Mouse (Mus musculus) lung, adult 2 months (tissue): Measurements from ENCODE around the gene 1600002K03Rik. TPM values are rescaled to one million over a fixed set of nuclear protein-coding genes. Genes with fewer than 3 reads are reported as not detected.

Experiments
- DNase-seq: peaks from one replicate; pipeline ENCODE4 v3.0.0; 2022
- H3K4me1 ChIP-seq: fragments of 200-500 bp; 2 replicates; pipeline ENCODE4 v1.6.1; 2011; ENCODE audit warnings: low read length; ENCODE audit not compliant: control insufficient read depth, insufficient read depth
- H3K4me3 ChIP-seq: fragments of 200-500 bp; replicated peaks from 2 replicates; pipeline ENCODE3; 2011; ENCODE audit warnings: low read depth, mild to moderate bottlenecking, control low read depth, low read length; ENCODE audit errors: extremely low read depth
- CTCF ChIP-seq: fragments of 200-500 bp; IDR thresholded peaks from 2 replicates; pipeline ENCODE4 v1.5.1; 2011; ENCODE audit warnings: mild to moderate bottlenecking, low read length, control low read depth; ENCODE audit not compliant: insufficient read depth
- POLR2A ChIP-seq: fragments of 200-500 bp; IDR thresholded peaks from 2 replicates; pipeline ENCODE4 v1.6.1; 2011; ENCODE audit warnings: low read depth, mild to moderate bottlenecking, control low read depth, low read length, borderline replicate concordance; ENCODE audit errors: extremely low read depth
- WGBS: fragments of 180-500 bp; shearing (Covaris S2); methylation state at CpG from one replicate; pipeline ENCODE4 v1.1.7; 2018; 5-methylcytosine and 5-hydroxymethylcytosine counted together
- polyA plus RNA-seq: library from polyadenylated mRNA; depleted of rRNA; stranded (reverse); fragments of >200 nt; gene quantifications from 2 replicates; pipeline ENCODE4 v1.2.3, GENCODE M21; 2012

Gene 1600002K03Rik
- polyA plus RNA-seq, 1 experiment, result 11.2 TPM

GRCm38 (mm10) chr10:80147719-80148601, 24.8 kb upstream of the 1600002K03Rik start, which contains the start of gene Midn:
Gene Midn (plus strand): TSS chr10:80148272.
- DNase-seq, result peak; percentile 88
- H3K4me3 ChIP-seq, result peak within 1 kb of the TSS; percentile 90
- peaks cover 20% of the 10 kb centered on the region for H3K4me1 ChIP-seq
- TF ChIP-seq CTCF (0 out of 2 replicates have a peak, but pooled peaks have one; percentile 1), POLR2A (peak; percentile 99)
- WGBS, result under 1% methylated on average over 41 of the region's 42 CpGs

GRCm38 (mm10) chr10:80148610-80149290, 24.0 kb upstream of the 1600002K03Rik start:
- under 1% methylated on average over 57 of the region's 57 CpGs for WGBS
- H3K4me1 ChIP-seq, result peaks cover 22% of the 10 kb centered on the region
- TF ChIP-seq POLR2A (peak; percentile 72), CTCF (peak; percentile 16; the same call in 1 of the 2 replicates)
- peak overlapping the region; percentile 90 for H3K4me3 ChIP-seq
- peak; percentile 95 for DNase-seq

- peak; percentile 80; the same call in 1 of the 2 replicates for TF ChIP-seq POLR2A
- no peak for TF ChIP-seq CTCF
- Histone ChIP-seq H3K4me1 (peaks cover 25% of the 10 kb centered on the region), H3K4me3 (peak overlapping the region; percentile 90)
- under 1% methylated on average over 88 of the region's 88 CpGs for WGBS
- peak; percentile 49 for DNase-seq
These were observed 23.2 kb upstream of the 1600002K03Rik start for GRCm38 (mm10) chr10:80149291-80150225.

GRCm38 (mm10) chr10:80150226-80151210, 22.2 kb upstream of the 1600002K03Rik start:
- H3K4me1 ChIP-seq, result peaks cover 32% of the 10 kb centered on the region

GRCm38 (mm10) chr10:80151211-80152034, 21.3 kb upstream of the 1600002K03Rik start:
- WGBS, result under 1% methylated on average over 26 of the region's 26 CpGs
- H3K4me3 ChIP-seq, result peak overlapping the region; percentile 72
- DNase-seq, result peak; percentile 75
- peaks cover 32% of the 10 kb centered on the region for H3K4me1 ChIP-seq
- TF ChIP-seq CTCF (no peak), POLR2A (peak; percentile 89; the same call in 1 of the 2 replicates)

More at GRCm38 (mm10) chr10:80150226-80151210, 22.2 kb upstream of the 1600002K03Rik start:
- under 1% methylated on average over 65 of the region's 71 CpGs for WGBS
- peak overlapping the region; percentile 83 for H3K4me3 ChIP-seq
- TF ChIP-seq CTCF, result no peak
- peak; percentile 43; the same call in 1 of the 2 replicates for TF ChIP-seq POLR2A
- DNase-seq, result peak; percentile 64

- TF ChIP-seq CTCF (no peak), POLR2A (peak; percentile 62; the same call in 1 of the 2 replicates)
- H3K4me3 ChIP-seq, result peak overlapping the region; percentile 72
- peaks cover 31% of the 10 kb centered on the region for H3K4me1 ChIP-seq
- peak; percentile 65 for DNase-seq
- 8% methylated on average over 15 of the region's 15 CpGs for WGBS
These were observed 20.5 kb upstream of the 1600002K03Rik start for GRCm38 (mm10) chr10:80152071-80152872.

GRCm38 (mm10) chr10:80152873-80153260, 19.9 kb upstream of the 1600002K03Rik start:
- DNase-seq, result no peak
- TF ChIP-seq CTCF, result no peak
- no peak for TF ChIP-seq POLR2A
- H3K4me3 ChIP-seq, result no peak overlapping the region
- 15% methylated on average over 3 of the region's 3 CpGs for WGBS
- H3K4me1 ChIP-seq, result peaks cover 28% of the 10 kb centered on the region
